Mouse (Mus musculus) myocyte (in vitro differentiated cells): ENCODE data around the gene Mtmr3.

ENCODE experiments used
- E2F4 ChIP-seq: IDR thresholded peaks from one replicate; pipeline ENCODE4 v1.6.1; 2011; ENCODE audit warnings: mild to moderate bottlenecking, control low read depth, moderate library complexity; ENCODE audit not compliant: insufficient read depth
- MAX ChIP-seq: IDR thresholded peaks from one replicate; pipeline ENCODE4 v1.6.1; 2011; ENCODE audit warnings: low read depth, mild to moderate bottlenecking, control low read depth
- POLR2A ChIP-seq: IDR thresholded peaks from one replicate; pipeline ENCODE4 v1.6.1; 2011; ENCODE audit warnings: low read depth, mild to moderate bottlenecking, control low read depth, moderate library complexity; ENCODE audit not compliant: insufficient read length
- POLR2AphosphoS2 ChIP-seq: IDR thresholded peaks from one replicate; pipeline ENCODE4 v1.6.1; 2011; ENCODE audit warnings: low read depth, control low read depth; ENCODE audit not compliant: insufficient read length
- REST ChIP-seq: IDR thresholded peaks from one replicate; pipeline ENCODE4 v1.6.1; 2011; ENCODE audit warnings: mild to moderate bottlenecking, control low read depth, moderate library complexity; ENCODE audit not compliant: insufficient read depth, insufficient read length
- SRF ChIP-seq: IDR thresholded peaks from one replicate; pipeline ENCODE4 v1.6.1; 2011; ENCODE audit warnings: low read depth; ENCODE audit not compliant: control insufficient read depth, insufficient read length
- USF1 ChIP-seq: IDR thresholded peaks from one replicate; pipeline ENCODE4 v1.6.1; 2011; ENCODE audit warnings: low read depth, mild to moderate bottlenecking, control low read depth, moderate library complexity

- no peak for TF ChIP-seq SRF
- no peak for TF ChIP-seq POLR2A
- no peak for TF ChIP-seq POLR2AphosphoS2
- TF ChIP-seq USF1: no peak
- no peak for TF ChIP-seq MAX
- no peak for TF ChIP-seq REST
- TF ChIP-seq E2F4: no peak
Observed at GRCm38 (mm10) chr11:4440978-4441377, 153.7 kb downstream of the Mtmr3 start, which contains the start of gene Hormad2.
